ENCODE assay signal across 45 mouse cellular contexts in the genomic region with DNA sequence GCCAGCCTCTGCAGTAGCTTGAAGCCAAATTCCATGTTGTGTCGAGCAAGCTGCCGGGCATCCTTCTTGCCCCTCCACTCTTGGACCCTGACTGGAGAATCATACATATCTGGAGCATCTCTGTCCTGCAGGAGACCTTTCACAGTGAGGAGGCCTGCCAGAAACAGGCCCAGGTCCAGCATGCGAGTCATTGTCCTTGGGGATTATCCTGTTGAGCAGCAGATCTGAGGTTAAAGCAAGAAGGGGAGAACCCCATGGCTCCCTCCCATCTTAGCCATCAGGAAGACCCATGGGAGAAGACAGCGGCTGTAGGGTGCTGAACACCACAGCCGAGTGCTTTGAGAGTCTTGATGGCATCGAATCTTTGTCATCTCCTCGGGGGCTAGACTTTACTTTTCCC. TPM values are rescaled to one million over a fixed set of nuclear protein-coding genes. Genes with fewer than 3 reads are reported as not detected.
"Had no signal": no experiment of that assay in that cellular context is flagged by ENCODE, and none has a peak within 500 bp of the region (broad histone marks: within the 10 kb centered on the region; RNA-seq: fewer than 3 reads in every experiment).

No protein-coding gene starts in this region.

- H3K9ac ChIP-seq: limb, embryonic 12.5 days; limb, embryonic 13.5 days; limb, embryonic 15.5 days; liver, embryonic 12.5 days; liver, embryonic 13.5 days; liver, embryonic 14.5 days; liver, embryonic 15.5 days; liver, postnatal 0 days; lung, embryonic 14.5 days; lung, embryonic 15.5 days; midbrain, embryonic 12.5 days; midbrain, embryonic 13.5 days; midbrain, embryonic 15.5 days; neural tube, embryonic 12.5 days had no signal

- H3K36me3 ChIP-seq: limb, embryonic 10.5 days; limb, embryonic 12.5 days; limb, embryonic 13.5 days; limb, embryonic 15.5 days; liver, embryonic 12.5 days; liver, embryonic 13.5 days; liver, embryonic 15.5 days; lung, embryonic 15.5 days; midbrain, embryonic 10.5 days; midbrain, embryonic 12.5 days; midbrain, embryonic 13.5 days; midbrain, embryonic 15.5 days; neural tube, embryonic 12.5 days had no signal

- H3K9me3 ChIP-seq: limb, embryonic 10.5 days; limb, embryonic 12.5 days; limb, embryonic 13.5 days; limb, embryonic 15.5 days; liver, embryonic 12.5 days; liver, embryonic 13.5 days; liver, embryonic 15.5 days; lung, embryonic 15.5 days; midbrain, embryonic 10.5 days; midbrain, embryonic 12.5 days; midbrain, embryonic 13.5 days; midbrain, embryonic 15.5 days; neural tube, embryonic 12.5 days had no signal

- H3K27ac ChIP-seq: limb, embryonic 10.5 days; limb, embryonic 12.5 days; limb, embryonic 13.5 days; limb, embryonic 15.5 days; liver, embryonic 12.5 days; liver, embryonic 13.5 days; liver, embryonic 14.5 days; liver, embryonic 15.5 days; lung, embryonic 15.5 days; macrophage; midbrain, embryonic 10.5 days; midbrain, embryonic 12.5 days; midbrain, embryonic 13.5 days; midbrain, embryonic 15.5 days; neural tube, embryonic 12.5 days had no signal

- ATAC-seq: liver, embryonic 12.5 days; liver, postnatal 0 days; lung, postnatal 0 days; midbrain, embryonic 13.5 days; midbrain, embryonic 15.5 days; midbrain, embryonic 16.5 days had no signal

- H3K27me3 ChIP-seq: limb, embryonic 12.5 days; limb, embryonic 13.5 days; limb, embryonic 15.5 days; liver, embryonic 12.5 days; liver, embryonic 13.5 days; liver, embryonic 15.5 days; lung, embryonic 15.5 days; midbrain, embryonic 12.5 days; midbrain, embryonic 13.5 days; midbrain, embryonic 15.5 days; neural tube, embryonic 12.5 days had no signal

- DNase-seq: liver; liver, embryonic 13.5 days; liver, postnatal 0 days; lung, adult 18-20 months; lung, adult 2 months; lung, embryonic 14.5 days; lung, postnatal 10 days; lung, postnatal 14 days; lung, postnatal 36 days; lung, postnatal 4 days; midbrain, embryonic 14.5 days had no signal

- H3K4me3 ChIP-seq: limb, embryonic 10.5 days; limb, embryonic 12.5 days; limb, embryonic 13.5 days; limb, embryonic 15.5 days; liver, embryonic 12.5 days; liver, embryonic 13.5 days; liver, embryonic 15.5 days; lung, embryonic 15.5 days; megakaryocyte, embryonic 14.5 days; midbrain, embryonic 10.5 days; midbrain, embryonic 12.5 days; midbrain, embryonic 13.5 days; midbrain, embryonic 15.5 days; myocyte; neural tube, embryonic 12.5 days had no signal

- H3K4me2 ChIP-seq: limb, embryonic 12.5 days; limb, embryonic 13.5 days; limb, embryonic 15.5 days; liver, embryonic 11.5 days; liver, embryonic 12.5 days; liver, embryonic 13.5 days; liver, embryonic 15.5 days; lung, embryonic 14.5 days; lung, embryonic 15.5 days; midbrain, embryonic 11.5 days; midbrain, embryonic 12.5 days; midbrain, embryonic 13.5 days; midbrain, embryonic 15.5 days; neural tube, embryonic 12.5 days had no signal

- H3K4me1 ChIP-seq: limb, embryonic 10.5 days; limb, embryonic 12.5 days; limb, embryonic 13.5 days; limb, embryonic 15.5 days; liver, embryonic 12.5 days; liver, embryonic 13.5 days; lung, embryonic 15.5 days; megakaryocyte, embryonic 14.5 days; midbrain, embryonic 10.5 days; midbrain, embryonic 12.5 days; midbrain, embryonic 13.5 days; midbrain, embryonic 15.5 days; neural tube, embryonic 12.5 days had no signal

RNA-seq across cellular contexts. Expression of gene Serpina12, which starts 6.1 kb away (rescaled TPM):
- total RNA-seq: left cerebral cortex, postnatal 10 days; left cerebral cortex, postnatal 14 days; left cerebral cortex, postnatal 25 days; left cerebral cortex, postnatal 36 days; megakaryocyte progenitor cell, adult 5-6 weeks; monocyte, adult 5-6 weeks had no signal
- polyA plus RNA-seq: limb, embryonic 10.5 days; limb, embryonic 11.5 days; limb, embryonic 12.5 days; limb, embryonic 13.5 days; limb, embryonic 14.5 days; liver, embryonic 11.5 days; liver, embryonic 12.5 days; liver, embryonic 13.5 days; lung, embryonic 14.5 days; lung, embryonic 15.5 days; lung, embryonic 16.5 days; lung, postnatal 0 days; macrophage; midbrain, embryonic 10.5 days; midbrain, embryonic 11.5 days; midbrain, embryonic 12.5 days; midbrain, embryonic 13.5 days; midbrain, embryonic 14.5 days; midbrain, embryonic 15.5 days; midbrain, embryonic 16.5 days; midbrain, postnatal 0 days; neural tube, embryonic 11.5 days; neural tube, embryonic 12.5 days had no signal

RNA-seq across cellular contexts. Expression of gene Serpina9, which starts 24.6 kb away (rescaled TPM):
- total RNA-seq: megakaryocyte progenitor cell, adult 5-6 weeks; megakaryocyte, adult 5-6 weeks; megakaryocyte-erythroid progenitor cell, adult 5-6 weeks; midbrain, postnatal 0 days; monocyte, adult 5-6 weeks had no signal
- polyA plus RNA-seq: limb, embryonic 10.5 days; limb, embryonic 11.5 days; limb, embryonic 12.5 days; limb, embryonic 13.5 days; liver, embryonic 11.5 days; liver, embryonic 12.5 days; liver, embryonic 13.5 days; liver, embryonic 14.5 days; liver, embryonic 15.5 days; liver, embryonic 16.5 days; lung, embryonic 14.5 days; macrophage; midbrain, embryonic 10.5 days; midbrain, embryonic 11.5 days; midbrain, embryonic 13.5 days; midbrain, embryonic 14.5 days; midbrain, embryonic 15.5 days; midbrain, embryonic 16.5 days; neural tube, embryonic 11.5 days; neural tube, embryonic 12.5 days had no signal

RNA-seq across cellular contexts. Expression of gene Serpina11, which starts 48.4 kb away (rescaled TPM):
- total RNA-seq: left cerebral cortex, postnatal 10 days; left cerebral cortex, postnatal 14 days; left cerebral cortex, postnatal 25 days; left cerebral cortex, postnatal 36 days; megakaryocyte progenitor cell, adult 5-6 weeks; megakaryocyte-erythroid progenitor cell, adult 5-6 weeks; midbrain, postnatal 0 days had no signal
- polyA plus RNA-seq: limb, embryonic 10.5 days; limb, embryonic 11.5 days; limb, embryonic 12.5 days; limb, embryonic 13.5 days; limb, embryonic 14.5 days; limb, embryonic 15.5 days; lung, adult 2 months; lung, embryonic 14.5 days; lung, embryonic 15.5 days; lung, embryonic 16.5 days; lung, postnatal 0 days; macrophage; midbrain, embryonic 10.5 days; midbrain, embryonic 11.5 days; midbrain, embryonic 12.5 days; midbrain, embryonic 13.5 days; midbrain, embryonic 14.5 days; midbrain, embryonic 15.5 days; midbrain, embryonic 16.5 days; midbrain, postnatal 0 days; neural tube, embryonic 11.5 days; neural tube, embryonic 12.5 days had no signal
